Mouse (Mus musculus) cerebral cortex, adult 2 months (tissue): Measurements from ENCODE around the gene Igfbp7.

Experiments used
- WGBS: fragments of 180-500 bp; shearing (Covaris S2); methylation state at CpG from one replicate; pipeline ENCODE4 v1.1.7; 2018; 5-methylcytosine and 5-hydroxymethylcytosine counted together

Igfbp7 gene

DNA sequence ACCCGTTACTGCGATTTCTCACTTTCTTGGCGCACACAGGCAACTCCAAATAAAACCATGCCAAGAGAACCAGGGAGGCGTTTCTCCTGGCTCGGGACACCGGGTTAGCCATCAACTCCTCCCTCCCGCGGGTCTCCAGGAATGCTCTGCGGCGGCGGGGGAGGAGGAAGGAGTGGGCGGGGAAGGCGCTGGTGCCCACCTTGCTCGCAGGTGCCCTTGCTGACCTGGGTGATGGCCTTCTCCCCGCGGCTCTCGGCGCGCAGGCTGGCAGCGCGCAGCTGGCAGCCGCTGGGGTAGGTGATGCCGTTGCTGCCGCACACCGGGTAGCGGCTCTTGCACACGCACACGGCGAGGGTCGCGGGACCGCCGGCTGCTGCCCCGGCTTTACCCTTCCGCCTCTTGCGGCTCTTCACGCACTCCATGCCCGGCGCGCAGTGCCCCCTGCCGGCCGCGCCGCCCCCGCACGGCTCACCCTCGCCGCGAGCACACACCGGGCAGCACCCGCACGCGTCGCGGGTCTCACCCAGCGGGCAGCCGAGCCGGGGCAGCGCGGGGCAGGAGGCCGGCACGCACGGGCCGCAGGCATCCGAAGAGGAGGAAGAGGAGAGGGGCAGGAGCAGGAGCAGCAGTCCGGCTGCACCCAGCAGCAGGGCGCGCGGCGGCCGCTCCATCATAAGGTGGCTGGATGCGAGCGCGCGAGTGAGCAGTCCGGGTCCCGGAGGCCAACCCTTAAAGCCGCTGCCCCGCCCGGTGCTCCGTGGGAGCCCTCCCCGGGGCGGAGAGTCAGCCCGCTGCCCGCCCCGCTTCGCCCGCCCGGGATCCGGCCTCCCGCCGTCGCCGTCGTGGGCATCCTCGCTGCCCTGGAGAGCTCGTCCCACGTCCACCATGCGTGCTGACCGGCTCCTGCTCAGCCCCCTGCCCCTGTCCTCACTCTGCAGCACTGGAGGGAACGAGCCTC lies at the start of gene Igfbp7:
Gene Igfbp7, minus strand, starts transcription at position 701 of the 958 bp plus-strand sequence.
- 5% methylated on average over 93 of the region's 101 CpGs for WGBS

DNA sequence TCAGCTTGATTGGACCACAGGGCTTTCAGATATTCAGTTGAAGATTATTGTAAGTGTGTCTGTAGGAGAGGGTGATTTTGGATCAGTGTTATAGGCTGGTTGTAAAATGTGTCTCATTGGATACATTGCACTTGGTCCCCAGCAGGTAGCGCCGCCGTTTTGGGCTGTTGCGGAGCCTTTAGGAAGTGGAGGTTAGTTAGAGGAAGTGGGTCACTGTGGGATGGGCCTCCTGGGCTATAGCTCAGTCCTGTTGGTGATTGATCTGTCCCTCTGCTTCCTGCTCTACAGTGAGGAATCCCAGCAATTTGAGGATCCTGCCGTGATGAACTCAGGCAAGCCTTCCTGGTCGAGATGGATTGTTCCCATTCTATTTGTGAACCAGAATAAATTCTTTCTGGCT lies 44.3 kb upstream of the Igfbp7 start:
- WGBS = 75% methylated on average over 6 of the region's 6 CpGs

DNA sequence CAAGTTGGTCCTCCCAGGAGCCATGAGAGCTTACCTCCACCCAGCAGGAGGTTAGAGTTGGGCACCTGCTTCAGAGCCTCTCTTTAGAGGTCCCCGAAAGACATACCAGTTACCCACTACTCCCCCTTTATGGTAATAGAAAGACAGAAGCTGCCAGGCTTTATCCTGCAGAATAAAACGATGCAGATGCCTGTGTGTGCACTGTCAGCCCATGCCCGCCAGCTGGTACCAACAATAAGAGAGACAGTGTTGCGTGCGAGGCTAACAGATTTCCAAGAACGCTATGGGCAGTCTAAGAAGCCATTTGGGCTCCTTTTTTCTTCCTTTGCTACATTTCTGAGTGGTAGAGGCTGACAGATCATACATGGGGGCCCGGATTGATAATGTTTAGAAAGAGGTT lies 41.7 kb upstream of the Igfbp7 start:
- 65% methylated on average over 7 of the region's 7 CpGs for WGBS

DNA sequence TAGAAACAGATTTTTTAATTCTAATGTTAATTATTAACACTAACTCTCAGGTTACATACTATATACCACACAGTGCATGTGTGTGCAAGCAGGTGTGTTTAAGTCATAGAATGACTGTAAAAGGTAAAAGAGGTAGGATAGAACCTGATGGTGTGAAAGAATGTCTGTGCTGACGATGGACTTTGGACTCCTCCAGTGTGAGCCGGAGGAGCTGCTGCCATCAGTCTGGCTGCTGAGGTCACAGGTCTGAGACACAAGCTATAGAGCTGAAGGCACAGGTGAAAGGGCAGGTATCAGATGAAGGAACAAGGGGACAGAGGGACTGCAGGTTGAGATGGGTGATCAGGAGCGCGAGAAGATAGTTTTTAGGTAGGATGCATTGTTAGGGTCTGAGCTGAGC lies 37.6 kb upstream of the Igfbp7 start:
- 97% methylated on average over 4 of the region's 4 CpGs for WGBS

DNA sequence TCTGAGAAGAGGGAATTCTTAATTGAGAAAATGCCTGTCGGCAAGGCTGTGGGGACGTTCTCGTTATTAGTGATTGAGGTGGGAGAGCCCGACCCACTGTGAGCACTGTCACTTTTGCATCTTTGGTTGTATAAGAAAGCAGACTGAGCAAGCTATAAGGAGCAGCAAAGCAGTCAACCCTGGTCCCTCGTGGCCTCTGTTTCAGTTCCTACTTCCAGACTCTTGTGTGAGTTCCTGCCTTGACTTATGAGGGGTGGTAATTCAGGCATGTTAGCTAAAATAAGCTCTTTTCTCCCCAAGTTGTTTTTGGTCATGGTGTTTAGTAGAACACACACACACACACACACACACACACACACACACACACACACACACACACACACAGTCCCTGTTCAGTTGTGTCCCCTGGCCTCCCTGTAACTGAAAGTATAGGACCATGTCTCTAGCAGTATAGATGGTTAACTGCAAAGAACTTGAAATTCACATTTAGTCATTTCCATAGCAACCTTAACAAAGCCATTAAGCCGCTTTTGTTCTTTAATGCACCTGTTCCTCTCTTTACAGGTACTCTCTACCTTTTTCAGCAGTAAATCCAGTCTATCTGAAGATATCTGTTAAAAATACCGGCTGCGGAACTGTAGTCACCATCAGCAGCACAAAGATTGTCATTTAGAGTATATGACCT lies 36.2 kb upstream of the Igfbp7 start:
- WGBS = 79% methylated on average over 8 of the region's 8 CpGs

DNA sequence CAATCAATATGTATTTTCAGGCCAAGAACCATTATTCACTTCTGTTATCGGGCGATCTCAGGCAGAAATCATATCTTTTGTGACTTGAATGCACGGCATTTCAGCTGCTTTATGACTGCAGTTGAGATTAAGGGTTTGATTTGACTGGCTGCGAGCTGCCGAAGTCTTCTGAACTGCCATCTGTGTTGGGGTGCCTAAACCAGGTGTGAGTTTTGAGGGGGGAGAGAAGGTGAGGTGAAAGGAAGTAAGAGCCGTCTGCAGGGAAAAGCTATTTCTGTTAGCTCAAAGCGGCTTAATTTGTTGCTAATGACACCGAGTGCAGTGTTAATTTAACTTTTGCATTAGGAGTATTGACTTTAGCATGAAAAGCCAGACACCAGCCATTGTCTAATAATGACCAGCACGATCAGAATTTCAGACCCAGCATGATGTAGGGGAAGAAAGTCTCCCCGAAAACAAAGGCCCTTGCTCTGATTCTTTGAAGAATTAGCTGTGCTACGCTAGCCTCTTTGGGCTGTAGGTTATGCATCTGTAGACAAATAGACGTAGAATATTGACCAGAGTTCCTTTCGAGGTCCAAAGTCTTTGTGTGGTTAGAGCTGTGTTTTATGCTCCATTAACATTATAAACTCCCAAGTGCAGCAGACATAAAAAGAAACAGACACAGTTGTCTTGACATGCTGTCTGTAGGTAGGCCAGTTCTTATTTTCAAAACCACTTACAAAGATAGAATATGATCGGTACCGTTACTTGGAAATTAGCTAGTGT lies 35.2 kb upstream of the Igfbp7 start:
- WGBS = 83% methylated on average over 15 of the region's 15 CpGs

DNA sequence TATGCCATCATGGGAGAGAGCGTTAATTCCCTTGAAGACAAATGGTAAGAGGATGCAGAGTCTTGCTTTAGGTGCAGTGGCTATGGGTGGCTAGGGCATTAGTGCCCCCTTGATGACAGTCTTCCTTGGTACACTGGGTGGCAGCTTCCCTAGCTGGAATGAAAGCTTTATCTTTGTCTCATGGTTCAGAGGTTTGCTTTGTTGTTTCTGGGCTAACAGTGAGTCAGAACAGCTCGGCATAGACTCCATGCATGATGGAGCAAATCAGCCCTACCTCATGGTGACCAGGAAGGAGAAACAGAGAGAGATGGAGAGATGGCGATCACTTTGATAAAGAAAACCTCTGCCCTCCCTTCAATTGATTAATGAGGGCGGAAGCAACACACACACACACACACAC lies 28.5 kb upstream of the Igfbp7 start:
- 69% methylated on average over 4 of the region's 4 CpGs for WGBS

DNA sequence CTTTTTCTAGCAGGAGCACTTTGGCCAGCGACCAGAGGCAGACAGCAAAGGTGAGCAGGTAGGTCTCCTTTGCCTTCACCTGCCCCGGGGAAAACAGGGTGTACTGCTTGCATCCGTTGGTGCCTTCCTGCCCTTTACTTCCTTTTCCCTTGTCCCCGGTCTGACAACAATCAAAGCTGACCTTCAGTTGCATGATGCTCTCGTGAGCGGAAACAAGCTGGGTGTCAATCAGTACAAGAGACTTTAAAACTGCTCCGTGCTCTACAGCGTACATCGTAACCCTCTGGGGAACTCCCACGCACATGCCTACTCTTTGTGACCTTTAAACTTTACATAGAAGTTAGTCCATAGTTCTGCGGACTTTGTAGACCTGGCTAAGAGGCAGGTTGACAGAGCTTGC lies 26.2 kb upstream of the Igfbp7 start:
- 81% methylated on average over 11 of the region's 11 CpGs for WGBS

DNA sequence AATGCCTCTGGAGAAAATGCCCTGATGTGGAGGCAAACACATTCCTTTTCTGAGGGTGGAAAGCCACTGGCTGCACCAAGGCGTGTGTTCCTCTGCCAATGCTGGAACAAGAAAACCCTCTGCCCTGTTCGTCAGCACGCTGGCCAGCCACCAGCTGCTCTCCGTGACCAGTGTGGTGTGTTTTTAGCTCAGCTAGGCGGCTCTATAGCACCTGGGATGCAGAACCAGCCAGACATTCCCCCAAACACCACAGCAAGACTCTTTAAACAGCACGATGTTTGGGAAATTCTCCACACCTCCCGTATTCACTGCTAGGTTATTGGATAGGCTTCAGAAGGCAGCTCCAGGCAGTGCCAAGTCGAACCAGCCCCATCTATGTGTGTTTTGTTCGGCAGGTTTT lies 25.7 kb upstream of the Igfbp7 start:
- 34% methylated on average over 9 of the region's 9 CpGs for WGBS

DNA sequence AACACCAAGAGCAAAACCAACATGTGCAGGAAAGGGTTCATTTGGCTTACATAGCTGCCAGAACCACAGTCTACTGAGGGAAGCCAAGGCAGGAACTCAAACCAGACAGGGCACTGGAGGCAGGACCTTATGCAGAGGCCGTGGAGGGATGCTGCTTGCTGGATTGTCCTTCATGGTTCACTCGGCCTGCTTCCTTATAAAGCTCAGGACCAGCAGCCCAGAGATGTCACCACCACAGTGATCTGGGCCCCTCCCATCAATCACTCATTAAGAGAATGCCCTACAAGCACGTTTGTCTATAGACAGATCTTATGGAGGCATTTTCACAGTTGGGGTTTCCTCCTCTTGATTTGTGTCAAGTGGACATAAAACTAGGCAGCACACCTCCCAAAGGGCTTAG lies 25.3 kb upstream of the Igfbp7 start:
- 70% methylated on average over 3 of the region's 3 CpGs for WGBS

DNA sequence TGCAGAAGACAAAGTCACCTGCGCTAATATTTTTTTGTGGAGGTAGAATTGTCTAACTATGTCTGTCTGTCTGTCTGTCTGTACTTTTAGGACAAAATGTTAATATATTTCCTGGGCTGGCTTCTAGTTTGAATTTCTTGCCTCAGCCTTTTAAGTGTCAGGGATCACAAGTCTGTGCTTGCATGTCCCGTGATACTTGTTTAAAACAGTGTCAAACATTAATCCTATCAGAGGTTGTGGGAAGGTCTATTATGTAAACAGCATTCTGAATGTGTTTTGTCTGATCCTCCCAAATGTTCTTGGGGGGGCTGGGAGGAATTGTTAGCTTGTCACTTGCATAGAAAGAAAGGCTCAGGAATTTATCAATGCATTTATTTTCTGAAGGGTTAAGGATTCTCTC lies 24.6 kb upstream of the Igfbp7 start:
- 90% methylated on average over 2 of the region's 2 CpGs for WGBS

DNA sequence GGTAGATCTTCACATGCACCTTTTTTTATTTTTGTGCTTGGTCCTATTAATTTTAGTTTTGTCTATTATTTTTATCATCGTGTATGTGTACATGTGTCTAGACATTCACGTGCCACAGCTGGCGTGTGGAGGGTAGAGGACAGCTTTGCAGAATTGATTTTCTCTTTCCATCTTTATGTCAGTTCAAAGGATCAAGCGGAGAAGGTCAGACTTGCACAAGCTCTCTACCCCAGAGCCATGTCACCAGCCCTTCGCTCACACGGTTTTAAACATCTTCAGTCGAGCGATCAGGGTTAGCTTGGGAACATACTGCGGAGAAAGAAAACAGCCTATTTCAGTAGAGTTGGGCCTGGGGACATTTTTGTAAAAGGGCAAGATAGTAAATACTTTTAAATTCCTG lies 23.2 kb upstream of the Igfbp7 start:
- 96% methylated on average over 9 of the region's 9 CpGs for WGBS

DNA sequence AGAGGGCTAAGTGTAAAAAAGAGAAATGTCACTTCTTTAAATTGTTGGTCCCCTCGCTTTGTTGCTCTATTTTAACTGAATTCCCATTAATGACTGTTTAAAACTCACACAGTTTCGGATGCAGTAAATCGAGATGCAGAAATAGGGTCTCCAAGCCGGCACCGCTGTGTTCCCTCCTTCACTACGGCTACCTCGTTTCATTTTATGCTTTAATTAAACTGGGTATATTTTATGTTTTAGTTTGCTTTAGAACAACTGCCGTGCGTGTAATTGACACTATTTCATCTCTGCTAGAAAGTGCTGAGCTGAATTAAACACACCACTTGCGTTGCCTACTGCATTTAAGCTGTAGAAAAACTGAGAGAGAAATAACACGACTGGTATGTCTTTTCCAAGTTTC lies 22.6 kb upstream of the Igfbp7 start:
- 80% methylated on average over 11 of the region's 11 CpGs for WGBS

DNA sequence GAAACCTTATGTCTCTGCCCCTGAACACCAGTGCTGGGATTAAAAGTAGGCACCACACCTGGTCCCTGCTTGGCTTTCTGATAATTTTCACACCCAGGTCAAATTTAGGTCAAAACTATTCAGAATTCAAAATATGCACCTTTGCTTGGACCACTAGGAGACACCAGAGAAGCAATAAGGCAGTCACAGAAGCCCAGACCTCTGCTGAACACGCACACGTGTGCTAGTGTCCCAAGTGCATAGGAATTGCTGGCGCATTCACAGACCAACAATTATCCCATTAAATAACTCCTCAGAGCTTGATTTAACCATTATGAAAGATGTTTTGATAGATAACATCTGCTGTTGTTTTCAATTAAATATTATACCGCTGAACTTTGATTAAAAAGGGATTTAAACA lies 22.2 kb upstream of the Igfbp7 start:
- 90% methylated on average over 4 of the region's 4 CpGs for WGBS

DNA sequence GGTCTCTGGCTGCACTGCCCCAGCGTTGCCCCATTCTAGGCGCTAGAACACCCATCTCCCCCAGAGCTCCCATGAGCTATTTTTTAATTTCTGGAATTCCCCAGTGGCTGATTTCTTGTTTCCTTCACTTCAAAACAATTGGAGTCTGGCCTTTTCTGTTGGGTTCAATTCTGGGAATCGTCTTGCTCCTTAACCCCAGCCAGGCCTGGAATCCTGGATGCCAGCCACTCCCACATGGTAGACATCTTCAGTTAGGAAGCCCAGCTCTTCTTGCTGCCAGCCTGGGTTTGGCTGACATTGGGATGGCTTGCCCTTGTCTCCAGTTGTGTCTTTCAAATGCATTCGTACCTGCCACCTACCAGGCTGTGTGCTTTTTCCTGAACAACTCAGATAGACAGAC lies 20.7 kb upstream of the Igfbp7 start:
- 65% methylated on average over 4 of the region's 4 CpGs for WGBS

DNA sequence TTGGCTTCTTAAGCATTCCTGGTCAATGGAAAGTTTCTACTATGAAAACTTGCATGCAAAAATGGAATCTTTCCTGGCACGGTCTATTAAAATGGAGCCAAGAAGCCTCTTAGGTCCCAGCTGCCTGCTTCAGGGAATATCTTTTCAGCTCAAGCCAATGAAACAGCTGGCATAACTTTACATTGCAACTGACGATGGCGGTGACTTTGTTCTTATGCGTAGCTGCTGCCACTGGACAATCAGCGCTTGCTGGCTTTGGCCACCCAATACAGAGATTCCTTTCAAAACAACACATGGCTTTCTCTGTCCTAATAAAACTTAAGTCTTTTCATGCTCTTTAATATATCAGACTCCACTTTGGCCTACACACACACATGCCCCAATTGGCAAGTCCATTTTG lies 20.1 kb upstream of the Igfbp7 start:
- 68% methylated on average over 5 of the region's 5 CpGs for WGBS

DNA sequence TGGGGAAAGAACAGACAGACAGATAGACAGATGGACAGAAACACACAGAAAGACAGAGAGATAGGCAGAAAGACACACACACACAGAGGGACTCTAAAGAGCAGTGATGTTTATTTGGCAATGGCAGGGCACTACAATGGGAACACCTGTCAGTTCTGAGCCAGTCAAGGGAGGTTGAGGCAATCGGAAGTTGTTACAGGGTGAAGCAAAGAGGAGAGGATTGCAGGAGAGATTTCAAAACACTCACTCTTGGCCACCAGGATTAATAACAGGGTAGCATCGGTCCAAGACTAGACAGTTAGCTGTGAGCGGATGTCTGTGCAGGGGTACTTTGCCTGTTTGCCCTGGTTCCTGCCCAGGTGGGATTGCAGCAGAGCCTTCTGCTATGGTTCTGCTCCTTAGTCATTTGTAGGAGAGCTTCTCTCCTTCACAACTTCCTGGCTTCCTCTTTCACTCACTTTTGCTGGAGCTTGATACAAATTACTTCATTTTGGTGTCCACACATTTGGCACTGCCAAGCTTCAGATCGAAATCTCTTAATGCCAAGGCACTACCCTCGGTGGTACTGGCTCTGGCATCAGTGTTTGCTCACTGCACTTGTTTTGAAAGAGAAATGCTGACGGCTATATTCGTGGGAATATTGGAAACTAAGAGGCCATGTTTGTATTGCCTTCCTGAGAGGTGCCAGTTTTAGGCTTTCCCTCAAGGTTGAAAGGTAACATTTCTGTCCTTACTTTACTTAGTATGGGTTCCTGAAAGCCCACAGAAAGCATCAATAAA lies 18.1 kb upstream of the Igfbp7 start:
- WGBS = 73% methylated on average over 7 of the region's 7 CpGs

DNA sequence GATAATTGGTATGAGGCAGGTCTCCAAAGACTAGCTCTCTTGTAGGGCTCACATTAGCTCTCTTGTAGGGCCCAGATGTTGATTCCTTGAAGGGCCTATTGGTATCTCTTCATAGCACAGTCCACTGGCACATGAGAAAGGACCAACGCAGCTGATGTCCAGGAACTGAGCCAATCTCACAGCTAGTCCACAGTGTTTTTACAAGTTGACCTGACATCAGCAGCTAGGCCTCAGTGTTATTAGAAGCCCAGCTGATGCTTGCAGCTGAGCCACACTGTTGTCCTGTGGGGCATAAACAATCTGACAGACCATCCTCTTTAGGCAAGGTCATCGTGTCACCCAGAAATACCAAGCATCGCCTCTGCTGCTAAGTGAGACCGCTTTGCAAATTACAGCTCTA lies 11.7 kb upstream of the Igfbp7 start:
- whole genome bisulfite sequencing = 71% methylated on average over 4 of the region's 4 CpGs

DNA sequence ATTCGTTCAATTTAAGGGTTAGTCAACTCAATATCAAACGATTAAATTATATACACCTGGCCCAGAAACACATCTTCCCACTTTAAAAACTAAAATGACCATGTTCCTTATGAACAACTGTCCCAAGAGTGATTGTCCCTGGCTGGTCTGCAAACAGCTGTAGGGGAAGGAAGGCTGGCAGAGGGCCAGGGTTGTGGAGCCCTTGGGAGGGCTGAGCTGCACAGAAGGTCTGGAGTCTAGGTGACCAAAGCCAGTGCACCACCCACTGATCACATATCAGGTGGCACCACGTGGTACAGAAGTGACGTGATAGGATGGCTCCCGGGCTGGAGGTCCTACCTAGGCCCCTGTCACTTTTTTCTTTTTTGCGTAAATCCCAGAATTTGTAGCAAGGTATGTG lies 8.2 kb upstream of the Igfbp7 start:
- 91% methylated on average over 6 of the region's 6 CpGs for WGBS

DNA sequence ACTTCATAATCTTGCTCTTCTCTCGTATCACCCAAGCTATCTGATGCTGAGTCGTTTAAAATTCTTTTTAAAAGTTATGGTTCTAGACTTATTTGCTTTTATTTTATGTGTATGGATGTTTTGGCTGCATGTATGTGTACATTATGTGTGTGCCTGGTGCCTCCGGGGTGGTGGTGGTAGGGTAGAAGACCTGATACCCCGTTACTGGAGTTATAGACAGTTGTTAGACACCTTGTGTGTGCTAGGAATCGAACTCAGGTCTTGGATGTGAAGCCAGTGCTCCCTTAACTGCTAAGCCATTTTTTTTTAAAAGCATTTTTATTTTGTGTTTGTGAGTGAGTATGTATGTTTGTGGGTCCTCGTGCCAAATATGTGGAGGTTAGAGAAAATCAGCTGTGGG lies 689 bp upstream of the Igfbp7 start:
- WGBS = 92% methylated on average over 6 of the region's 6 CpGs

DNA sequence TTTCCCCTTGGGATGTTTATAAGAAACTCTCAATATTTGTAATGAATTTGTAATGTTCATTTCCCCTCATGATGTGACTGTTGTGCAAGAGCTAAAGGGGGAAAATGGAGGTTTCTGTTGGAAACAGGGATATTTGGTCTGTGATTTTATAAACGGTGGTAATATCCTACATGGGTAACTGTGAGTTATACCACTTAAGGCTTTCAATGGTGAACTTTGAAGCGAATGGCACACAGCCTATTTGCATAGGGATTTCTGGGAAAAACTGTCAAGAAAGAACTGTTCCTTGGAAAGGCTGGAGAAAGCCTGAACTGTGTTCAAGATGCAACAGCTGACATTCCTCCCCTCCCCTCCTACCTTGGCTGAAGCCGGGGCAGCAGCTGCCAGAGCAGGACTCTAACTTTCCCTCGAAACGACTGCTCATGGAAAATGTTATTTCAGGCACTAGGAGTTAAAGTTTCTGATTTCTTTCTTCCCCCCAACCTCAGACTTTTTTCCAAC lies 1.4 kb downstream of the Igfbp7 start:
- WGBS = 33% methylated on average over 5 of the region's 5 CpGs
